Mouse (Mus musculus) spleen, postnatal 4 days (tissue): Measurements from ENCODE around the gene Abr.

Experiments
- DNase-seq, 2 experiments: peaks; one replicate each; pipeline ENCODE4 v3.0.0; 2022; ENCODE audit warnings: low spot score in 2 of 2

Gene Abr

DNA sequence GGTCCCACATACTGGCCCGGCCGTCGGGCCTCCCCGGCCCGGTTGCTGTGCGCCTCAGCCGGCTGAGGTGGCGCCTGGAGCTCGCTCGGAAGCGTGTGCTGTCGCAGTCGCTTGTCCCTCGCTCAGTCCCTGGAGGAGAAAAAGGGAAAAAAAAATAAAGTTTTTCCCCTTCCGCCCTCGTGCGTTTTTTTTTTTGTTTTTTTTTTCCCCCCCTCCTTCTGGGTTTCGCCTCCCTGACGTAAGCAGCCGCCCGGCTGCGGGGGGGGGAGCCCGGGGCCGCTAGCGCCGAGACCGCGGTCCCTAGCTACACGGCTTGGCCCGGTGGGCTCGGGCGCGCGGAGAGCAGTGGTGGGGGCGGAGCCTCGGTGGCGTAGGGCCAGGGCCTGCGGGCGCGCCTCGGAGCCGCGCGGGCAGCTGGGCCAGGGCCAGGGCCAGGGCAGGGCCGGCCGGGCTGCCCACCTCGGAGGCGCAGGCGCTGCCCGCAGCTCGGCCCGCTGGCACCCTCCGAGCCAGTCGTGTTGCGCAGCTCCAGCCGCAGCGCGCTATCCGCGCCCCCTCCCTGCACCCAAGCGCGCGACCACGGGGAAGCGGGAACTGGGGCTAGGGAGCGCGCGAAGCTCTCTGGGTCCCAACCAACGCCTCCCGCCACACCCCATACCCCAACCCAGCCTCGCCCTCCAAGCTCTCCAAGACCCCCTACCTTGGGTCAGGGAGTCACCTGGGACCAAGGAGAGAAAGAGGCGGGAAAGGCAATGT lies 1.3 kb upstream of the Abr start:
- DNase-seq, result peak; percentile 34 to 66

DNA sequence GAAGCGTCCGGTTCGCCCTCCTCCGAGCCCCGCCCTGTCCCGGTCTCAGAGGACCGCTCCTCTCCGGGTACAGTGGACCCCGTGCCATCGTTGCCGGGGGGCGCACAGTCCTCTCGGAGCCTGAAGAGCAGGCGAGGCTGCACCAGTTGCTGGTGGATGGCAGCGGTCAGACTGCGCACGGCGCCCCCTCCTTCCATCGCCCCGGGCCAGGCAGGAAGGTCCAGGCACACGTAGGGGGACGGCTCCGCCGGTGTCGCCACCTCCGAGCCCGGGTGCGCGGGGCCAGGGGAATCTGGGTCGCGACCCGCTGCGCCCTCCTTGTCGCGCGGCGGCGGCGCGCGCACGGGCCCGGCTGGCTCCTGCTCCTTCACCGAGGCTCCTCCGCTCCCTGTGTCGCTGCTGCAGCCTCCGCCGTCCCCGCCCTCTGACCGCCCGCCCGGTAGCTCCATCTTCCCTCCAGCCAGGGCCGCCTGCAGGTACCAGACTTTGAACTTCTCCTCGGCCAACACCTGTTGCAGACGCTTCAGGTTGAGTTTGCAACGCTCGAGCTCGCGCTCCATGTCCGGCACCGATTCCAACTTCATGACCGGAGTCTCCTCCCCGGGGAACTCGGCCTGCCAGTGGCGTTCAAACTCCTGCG lies 572 bp upstream of the Abr start:
- DNase-seq, result peak in 1 of 2 experiments; percentile 65

DNA sequence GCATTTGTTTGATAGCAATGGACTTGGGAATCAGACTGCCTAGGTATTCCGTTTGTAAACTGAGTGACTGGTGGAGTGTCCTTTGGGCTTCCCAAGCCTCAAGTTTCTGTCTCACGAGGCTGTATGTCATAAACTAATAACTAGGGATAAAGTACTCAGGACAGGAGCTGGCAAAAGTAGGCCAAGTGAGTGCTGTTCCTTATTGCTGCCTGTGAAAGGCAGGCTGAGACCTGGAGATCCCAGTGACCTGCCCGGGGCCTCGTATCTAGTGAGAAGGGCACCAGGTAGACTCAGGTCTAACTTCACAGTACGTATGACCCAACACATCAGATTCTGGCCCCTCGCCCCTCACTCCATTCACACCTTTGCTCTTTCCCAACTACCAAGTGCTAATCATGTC lies 4.0 kb downstream of the Abr start:
- no peak for DNase-seq

DNA sequence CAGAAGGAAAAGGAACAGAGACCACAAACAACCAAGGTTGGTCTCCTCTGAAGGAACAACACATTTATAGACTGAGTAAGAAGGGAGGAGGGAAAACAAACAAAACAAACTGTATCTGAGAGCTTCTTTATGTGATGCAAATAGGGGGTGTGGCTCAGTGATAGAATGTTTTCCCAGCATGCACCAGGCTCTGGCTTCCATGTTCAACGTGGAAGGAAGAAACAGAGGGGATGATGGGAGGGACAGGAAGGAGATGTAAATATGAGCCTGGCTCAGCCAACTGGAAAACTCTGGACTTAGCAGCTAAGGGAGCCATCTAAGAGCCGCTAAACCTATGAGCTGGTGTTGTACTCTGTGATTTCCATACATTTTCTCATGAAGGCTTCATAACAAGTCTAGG lies 7.9 kb downstream of the Abr start:
- DNase-seq, result no peak

DNA sequence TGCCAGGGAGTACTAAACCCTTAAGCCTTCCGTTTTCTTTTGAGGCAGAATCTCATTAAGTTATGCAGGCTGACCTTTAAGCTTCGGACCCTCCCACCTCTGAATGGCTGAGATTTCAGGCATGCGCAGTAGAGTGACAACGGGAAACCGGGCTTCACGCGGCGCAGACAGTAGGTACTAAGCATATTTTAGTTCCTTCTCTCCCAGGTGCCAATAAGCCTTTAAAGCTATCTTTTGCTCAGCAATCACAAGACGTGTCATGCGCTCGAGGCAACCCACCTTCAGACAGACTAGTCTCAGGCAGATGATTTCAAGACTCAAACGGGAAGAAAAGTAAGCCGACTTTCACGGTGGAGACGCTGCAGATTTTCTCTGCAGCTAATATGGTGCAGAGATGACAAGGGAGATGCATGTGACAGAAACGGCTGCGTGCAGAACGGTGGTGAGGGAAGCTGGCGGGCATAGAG lies 9.4 kb downstream of the Abr start:
- DNase-seq, result no peak

DNA sequence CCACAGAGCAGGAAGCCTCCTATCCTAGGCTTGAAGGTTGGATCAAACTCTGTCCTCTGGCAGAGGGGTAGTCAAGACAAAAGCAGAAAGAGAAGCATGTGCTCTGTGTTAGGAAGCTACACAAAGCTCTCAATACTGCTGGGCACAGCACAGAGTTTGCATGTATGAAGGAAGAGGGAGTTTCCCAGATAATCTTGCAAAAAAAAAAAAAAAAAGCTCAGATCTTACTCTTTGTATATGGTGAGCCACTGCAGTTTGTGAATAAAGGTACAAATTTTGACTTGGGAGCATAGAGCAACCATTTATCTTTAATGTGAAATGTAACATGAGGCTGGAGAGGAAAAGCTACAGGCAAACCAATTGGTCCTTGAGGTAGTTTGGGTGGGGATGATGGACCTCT lies 11.2 kb downstream of the Abr start:
- no peak for DNase-seq

DNA sequence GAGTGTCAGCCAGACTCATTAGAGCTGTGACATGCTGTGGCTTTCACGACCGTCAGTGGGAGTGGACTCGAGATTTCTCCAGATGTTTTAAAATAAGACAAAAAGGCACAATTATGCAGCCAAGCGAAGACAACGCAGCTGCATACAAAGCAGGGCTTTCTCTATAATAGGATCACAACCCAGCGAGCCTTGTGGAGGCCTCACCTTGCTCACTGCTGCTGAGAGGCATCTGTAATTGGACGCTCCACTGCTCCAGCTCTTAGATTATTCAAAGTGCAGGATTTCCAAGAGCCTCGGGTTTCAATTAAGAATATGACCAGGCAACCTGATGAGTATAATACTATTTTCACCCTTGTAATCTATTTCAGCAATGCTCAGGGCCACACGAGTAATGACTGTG lies 15.6 kb downstream of the Abr start:
- no peak for DNase-seq

DNA sequence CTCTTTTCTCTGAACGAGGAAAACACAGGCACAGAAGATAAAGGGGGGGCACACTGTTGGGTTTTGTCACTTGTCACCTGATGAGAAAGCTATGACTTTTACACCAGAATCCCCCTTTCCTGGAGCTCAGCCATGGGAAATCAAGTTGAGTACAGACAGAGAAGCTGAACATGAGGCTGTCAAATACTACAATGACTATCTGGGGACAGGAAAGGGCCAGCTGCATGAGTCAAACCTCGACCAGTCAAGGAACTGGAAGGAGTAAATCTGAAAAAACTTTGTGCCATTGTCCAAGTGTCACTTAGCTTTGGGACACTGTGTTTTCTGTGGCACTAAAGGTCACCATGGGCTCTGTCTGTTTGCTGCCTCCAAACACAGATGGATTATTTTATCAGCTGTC lies 22.9 kb downstream of the Abr start:
- DNase-seq, result no peak

DNA sequence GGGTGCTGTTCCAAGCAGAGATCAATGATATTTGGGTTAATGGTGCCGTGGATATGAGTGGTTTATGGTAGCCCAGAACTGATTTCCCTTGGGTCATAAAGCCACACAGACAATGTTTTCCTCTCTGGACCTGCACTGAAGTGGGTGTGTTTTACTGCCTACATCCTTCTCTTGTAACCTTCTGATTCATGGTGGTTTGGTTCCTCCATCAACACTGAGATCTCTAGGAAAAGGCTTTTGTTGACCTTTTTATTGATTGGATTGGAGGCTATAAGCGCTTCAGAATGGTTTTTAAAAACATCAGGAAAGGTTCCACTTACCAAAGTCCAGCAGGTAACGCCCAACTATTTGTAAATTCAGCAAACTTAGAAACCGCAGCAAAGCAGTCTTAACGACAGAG lies 23.4 kb downstream of the Abr start:
- DNase-seq, result no peak

DNA sequence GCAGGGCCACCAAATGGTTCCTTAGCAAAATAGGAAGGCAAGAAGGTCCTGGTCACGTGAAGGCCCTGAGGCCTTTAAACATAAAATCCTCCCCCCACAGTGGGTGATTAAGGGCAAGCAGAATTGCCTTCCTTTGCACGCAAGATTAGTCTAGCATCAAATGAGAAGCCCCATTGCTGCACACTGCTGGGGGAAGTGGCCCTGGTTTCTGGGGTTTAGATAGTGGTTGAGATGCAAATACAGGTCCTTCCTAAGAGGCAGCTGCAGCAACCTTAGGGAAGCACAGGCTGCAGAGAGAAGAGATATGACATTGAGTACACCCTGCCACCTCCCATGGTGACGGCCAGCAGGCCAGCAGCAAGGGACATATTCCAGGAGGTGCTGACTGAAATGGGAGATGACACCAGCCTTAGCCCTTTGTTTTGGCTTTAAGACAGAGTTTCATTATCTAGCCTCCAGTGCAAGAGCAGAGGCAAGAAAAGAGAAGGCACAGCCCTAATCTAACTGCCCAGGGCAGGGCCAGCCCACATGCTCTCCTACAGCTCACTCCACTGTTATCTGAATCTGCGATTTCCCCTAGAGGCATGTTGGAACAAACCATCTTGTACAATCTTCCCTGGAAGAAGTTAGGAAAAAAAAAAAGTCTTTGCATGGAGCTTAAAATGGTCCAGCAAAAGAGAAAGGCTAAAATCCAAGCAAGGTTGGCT lies 28.3 kb downstream of the Abr start:
- peak in 1 of 2 experiments; percentile 24 for DNase-seq

DNA sequence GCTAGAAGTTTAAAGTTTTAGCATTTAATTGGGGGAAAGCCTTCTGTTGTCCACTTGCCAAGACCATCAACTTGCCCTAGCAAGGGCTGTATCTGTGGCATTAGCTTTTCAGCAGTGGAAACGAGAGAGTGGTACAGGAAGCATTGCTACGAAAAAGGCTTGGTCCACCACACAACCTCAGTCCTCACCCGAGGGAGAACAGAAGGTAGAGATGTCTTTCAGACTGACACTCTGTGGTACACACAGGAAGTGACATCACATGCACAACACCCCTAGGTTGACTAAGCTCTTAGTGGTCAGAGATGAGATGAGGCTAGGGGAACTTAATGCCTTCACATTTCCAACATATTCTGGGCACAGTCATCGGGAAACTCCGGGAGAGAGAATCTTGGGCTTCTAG lies 32.4 kb downstream of the Abr start:
- no peak for DNase-seq

DNA sequence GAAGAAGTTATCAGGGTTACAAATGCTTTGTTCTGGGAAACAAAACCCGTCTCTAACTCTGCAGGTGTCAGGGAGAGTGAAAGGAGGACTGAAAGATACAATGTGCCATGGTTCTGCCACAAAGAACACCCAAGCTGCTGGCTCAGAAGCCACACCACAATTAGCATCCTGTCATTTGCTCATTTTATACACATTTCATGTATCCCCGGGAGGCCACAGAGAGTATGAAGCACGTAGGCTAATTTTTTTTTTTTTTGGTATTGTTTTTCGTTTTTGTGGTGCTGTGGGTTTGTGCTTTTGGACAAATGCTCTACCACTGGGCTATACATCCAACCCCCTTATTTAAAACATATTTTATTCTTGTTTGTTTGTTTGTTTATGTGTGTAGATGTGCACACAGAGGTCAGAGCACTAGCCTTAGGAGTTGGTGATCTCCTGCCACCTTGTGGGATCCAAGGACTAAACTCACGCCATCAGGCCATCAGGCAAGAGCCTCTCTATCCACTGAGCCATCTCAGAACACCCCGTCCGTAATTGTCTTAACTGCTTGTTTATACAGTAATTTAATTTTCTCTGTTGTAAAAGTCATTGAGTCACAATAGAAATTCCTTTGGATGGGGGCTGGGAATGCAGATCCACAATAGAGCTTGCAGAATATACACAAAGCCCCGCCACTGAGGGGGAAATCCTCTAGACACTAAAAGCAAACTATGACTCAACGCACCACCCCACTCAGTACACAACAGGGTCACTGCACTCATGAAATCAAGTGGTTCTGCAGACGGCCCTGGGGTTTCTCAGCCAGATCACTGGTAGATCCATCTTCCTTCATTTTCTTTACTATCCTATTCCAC lies 33.3 kb downstream of the Abr start:
- DNase-seq, result no peak

DNA sequence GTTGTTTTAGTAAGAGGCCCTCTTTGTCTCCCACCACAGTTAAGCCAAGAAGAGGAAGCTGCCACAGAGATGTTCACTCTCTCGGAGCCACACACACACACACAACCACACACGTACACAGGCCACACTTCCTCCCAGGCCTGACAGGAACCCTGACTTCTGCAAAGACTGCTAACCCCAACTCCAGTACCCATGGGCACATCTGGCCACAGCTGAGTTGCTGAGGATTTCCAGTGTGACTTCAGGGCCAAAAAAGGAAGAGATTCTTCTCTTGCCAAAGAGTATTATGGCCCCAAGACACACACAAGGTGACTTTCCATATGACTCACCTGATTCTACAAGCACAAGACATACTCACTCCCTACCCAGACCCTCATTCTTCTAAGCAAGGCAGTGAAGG lies 34.1 kb downstream of the Abr start:
- peak in 1 of 2 experiments; percentile 46 for DNase-seq

DNA sequence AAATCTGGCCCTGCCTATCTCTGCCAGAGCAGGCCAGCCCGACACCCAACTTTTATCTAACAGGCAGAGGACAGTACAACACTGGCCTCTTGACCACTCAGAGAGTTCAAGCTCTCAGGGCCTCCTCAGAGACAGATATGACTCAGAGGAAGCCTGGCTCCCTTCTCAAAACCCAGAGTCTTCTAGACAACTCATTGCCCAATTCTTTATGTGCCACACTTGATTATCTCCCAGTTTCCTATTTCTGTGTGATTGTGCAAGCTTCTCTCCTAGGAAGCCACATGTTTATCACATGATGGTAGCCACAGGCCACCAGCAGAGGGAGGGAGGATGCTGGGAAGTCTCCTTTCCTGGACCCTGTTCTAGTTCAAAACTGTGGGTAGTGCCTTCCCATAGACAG lies 34.8 kb downstream of the Abr start:
- no peak for DNase-seq

DNA sequence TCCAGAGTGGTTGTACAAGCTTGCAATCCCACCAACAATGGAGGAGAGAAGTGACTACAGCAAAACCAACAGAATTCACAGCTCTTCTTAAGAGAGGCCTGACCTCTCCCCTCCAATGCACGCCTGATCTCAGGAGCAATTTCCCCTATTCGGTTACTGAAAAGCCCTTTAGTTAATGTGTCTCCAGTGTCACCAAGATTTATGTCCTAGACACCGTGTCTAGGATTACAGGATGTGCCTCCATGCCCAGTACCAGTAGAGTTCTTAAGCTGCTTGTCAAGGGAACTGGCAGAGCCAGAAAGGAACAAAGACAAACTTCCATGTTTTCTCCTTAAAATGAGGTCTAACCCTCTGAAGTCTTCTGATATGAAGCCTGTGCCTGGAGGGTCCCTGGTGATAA lies 36.0 kb downstream of the Abr start:
- no peak for DNase-seq

DNA sequence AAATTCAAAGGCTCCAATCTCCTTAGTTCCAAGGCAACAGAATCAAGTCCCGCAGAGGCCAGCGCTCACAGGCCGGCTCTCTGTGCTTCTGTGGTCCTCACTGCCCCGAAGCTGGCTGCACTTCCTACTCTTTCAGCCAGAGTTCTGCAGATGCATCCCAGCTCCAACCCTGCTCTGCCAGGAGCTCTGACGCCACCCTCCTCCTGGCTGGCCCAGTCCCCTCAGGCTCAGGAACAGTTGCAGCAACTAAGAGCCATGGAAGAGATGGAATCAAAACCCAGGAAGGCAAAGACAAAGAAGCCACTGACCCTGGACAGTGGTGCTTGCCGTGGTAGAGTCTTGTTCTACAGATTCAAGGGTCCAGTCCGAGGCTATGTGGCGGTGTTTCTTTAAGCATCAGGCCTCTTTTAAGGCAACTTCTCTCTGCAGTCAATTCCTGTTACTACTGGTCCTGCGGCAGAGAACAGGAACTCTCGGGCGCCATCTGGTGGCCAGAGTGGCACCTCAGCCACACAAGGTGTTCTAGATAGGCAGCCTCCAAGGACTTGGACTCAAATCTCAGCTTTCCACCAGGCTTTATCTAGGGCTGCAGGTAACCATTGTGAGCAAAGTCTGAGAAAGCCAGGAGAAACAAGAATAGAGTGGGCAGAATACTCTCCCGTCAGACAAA lies 44.4 kb downstream of the Abr start:
- peak; percentile 79 to 95 for DNase-seq

DNA sequence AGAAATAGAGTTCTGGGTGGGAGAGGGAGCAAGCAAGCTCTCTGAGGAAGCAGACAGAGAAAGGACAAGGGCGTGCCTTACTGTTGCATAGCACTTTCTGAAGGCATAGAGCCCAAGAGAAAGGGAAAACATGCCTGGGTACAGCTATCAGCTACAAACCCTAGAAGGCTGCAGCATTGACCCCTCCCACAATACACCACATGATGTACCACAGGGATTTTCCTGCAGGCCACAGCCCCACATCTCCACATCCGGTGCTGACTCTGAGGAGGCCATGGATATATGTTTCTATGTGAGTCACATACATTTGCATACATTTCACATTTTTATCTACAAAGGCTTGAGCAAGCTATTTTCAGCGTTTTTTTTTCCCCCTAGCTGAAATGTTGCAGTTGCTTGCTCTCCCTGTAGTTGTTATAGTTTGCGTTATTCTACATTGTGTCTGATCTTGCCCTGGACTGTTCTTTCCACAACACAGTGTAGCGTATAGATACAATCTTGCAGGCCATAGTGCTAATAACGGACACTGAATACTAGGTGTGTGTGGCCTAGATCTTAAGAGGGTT lies 49.2 kb downstream of the Abr start:
- no peak for DNase-seq

DNA sequence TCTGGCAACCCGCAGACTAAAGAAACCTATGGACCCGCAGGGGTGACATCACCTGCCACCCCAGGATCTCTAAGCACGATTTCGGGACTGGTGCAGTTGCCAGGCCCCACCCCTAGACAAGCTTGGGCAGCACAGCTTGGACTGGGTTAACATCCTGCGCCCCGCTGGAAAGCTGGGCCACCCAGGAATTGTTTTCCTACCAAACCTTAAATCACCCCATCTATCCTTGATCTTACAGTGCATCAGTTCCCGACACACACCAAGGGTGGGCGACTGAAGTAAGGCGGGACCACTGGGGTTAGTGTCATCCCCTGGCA lies 50.5 kb downstream of the Abr start:
- DNase-seq, result no peak

DNA sequence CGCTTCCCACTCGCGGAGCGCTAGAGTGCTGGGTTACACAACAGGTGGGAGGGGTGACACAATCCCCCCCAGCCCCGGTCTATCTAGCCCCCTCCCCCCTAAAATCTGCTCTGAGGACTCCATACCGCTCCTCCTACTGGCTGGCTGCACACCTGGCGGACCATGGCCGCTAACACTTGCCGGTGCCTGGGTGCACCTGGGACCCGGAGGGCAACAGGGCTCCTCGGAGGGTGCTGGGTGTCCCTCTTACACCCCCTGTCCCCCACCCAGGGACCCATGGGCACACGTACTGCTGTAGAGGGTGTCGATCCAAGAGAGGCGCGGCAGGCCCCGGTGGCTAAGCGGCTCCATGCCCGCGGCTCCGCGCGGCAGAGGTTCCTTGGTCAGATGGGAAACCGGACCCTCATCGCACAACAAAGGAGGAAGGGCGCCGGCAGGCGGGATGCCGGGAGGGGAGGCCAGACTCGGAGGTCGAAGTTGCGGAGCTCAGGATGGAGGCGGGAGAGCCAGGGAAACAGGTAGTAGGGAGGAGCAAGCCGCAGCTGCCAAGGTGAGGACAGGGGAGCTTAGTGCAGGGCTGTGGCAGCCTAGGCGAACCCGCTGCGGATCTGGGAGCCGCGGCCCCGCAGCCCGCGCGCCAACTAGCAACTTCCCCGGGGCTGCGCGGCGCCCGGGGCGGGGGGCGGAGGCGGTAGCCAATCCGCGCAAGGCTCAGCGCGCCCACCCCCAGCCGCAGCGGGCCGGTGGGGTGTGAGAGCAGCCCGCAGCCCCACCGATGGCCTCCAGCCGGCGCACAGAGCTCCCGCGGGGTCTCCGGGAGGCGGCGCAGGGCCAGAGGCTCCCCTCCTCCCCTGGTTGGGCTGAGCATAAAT lies 51.1 kb downstream of the Abr start:
- no peak for DNase-seq

DNA sequence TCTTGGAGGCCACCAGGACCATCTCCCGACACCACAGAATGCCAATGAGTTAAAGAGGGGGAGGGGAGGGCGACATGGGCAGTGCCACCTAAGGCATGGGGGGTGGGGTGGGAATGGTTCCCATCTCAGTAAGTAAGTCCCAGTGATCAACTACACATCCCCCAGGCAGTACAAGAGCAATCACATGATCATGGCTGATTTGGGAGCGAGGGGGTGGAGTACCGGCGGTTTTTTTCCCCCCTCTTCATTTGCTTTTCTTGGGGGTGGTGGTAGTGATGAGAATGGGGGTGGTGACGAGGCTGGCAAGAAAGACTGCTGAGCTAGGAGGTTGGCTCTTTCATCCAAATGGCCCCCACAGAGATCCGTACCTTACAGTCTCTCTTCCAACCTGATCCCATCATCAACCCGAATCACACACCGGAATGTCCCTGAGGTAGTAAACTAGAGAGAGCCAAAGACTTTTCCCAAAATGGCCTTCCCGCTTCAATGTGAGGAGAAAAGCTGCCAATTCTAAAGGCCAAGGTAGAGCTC lies 51.8 kb downstream of the Abr start:
- no peak for DNase-seq
